Mouse (Mus musculus) heart, embryonic 10.5 days (tissue): ENCODE measurements around the gene 4930447C04Rik. TPM values are rescaled to one million over a fixed set of nuclear protein-coding genes. Genes with fewer than 3 reads are reported as not detected.

Source experiments
- DNase-seq: peaks from one replicate; pipeline ENCODE4 v3.0.0-alpha.2; 2017; ENCODE audit warnings: low spot score
- H3K27ac ChIP-seq: fragments of 300-500 bp; sonication (generic); 2 replicates; pipeline ENCODE4 v1.5.1; 2016; ENCODE audit warnings: mild to moderate bottlenecking
- H3K27me3 ChIP-seq: fragments of 300-500 bp; sonication (generic); 2 replicates; pipeline ENCODE4 v1.6.1; 2016; ENCODE audit warnings: mild to moderate bottlenecking; ENCODE audit not compliant: poor library complexity, insufficient read depth, severe bottlenecking
- H3K36me3 ChIP-seq: fragments of 300-500 bp; sonication (generic); 2 replicates; pipeline ENCODE4 v1.6.1; 2016; ENCODE audit warnings: mild to moderate bottlenecking, moderate library complexity
- H3K4me1 ChIP-seq: fragments of 300-500 bp; sonication (generic); 2 replicates; pipeline ENCODE4 v1.6.1; 2016; ENCODE audit warnings: mild to moderate bottlenecking
- H3K4me3 ChIP-seq: fragments of 300-500 bp; sonication (generic); 2 replicates; pipeline ENCODE4 v1.5.1; 2016; ENCODE audit warnings: mild to moderate bottlenecking, moderate library complexity
- H3K9me3 ChIP-seq: fragments of 300-500 bp; sonication (generic); 2 replicates; pipeline ENCODE4 v1.6.1; 2016; ENCODE audit warnings: mild to moderate bottlenecking, moderate library complexity
- WGBS: fragments of 180-500 bp; shearing (Covaris S2); methylation state at CpG from one replicate; pipeline ENCODE4 v1.1.7; 2016; 5-methylcytosine and 5-hydroxymethylcytosine counted together
- polyA plus RNA-seq: library from polyadenylated mRNA; unstranded; fragments of >200 nt; fragmentation: Nextera tagmentation; extraction: Ambion mirVana; gene quantifications from 2 replicates; pipeline ENCODE4 v1.2.1, GENCODE M21; 2016

4930447C04Rik gene
- polyA plus RNA-seq, 1 experiment from 2014 or later = 4.8 TPM

GRCm38 (mm10) chr12:72845946-72846345 lies 94.6 kb downstream of the 4930447C04Rik start:
- DNase-seq = no peak
- 44% methylated on average over 10 of the region's 10 CpGs for WGBS
- Histone ChIP-seq H3K27me3 (peaks cover 59% of the 10 kb centered on the region), H3K36me3 (no peaks in the 10 kb centered on the region), H3K27ac (no peak overlapping the region), H3K4me1 (peaks cover 7% of the 10 kb centered on the region; the same call in 1 of the 2 replicates), H3K4me3 (no peak overlapping the region), H3K9me3 (no peaks in the 10 kb centered on the region)

DNA sequence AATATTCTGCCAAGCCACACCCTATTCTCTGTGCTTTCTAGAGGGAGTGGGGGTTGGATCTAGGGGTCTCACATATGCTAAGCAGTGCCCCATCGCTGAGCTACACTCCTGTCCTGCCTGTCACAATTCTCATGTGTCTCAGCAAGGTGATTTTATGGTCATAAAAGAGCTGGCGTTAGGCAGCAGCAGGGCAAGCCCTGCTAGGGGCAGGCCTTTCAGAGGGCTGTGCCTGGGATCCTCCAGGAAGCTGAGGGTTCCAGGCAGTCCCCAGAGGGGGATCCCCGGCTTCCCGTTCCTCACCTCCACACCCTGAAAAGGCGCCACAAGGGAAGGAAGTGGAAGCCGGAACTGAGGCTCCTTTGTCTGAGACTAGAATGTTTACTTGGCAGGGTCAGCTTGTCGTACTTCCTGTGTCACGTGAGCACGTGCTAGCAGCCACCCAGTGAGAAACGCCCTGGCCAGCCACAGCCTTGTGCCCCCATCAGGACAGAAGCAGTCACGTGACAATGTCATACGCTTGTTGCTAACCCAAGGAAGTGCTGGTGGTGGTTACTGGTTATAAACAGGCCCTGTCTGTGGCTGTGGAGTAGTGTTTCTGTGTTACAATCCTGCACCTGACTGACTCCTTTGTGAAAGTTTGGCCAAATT lies 96.5 kb downstream of the 4930447C04Rik start:
- Histone ChIP-seq H3K27me3 (peaks cover 40% of the 10 kb centered on the region), H3K27ac (peak overlapping the region; percentile 85), H3K9me3 (no peaks in the 10 kb centered on the region), H3K36me3 (no peaks in the 10 kb centered on the region), H3K4me3 (peak overlapping the region; percentile 41), H3K4me1 (peaks cover 7% of the 10 kb centered on the region; the same call in 1 of the 2 replicates)
- DNase-seq = peak; percentile 91
- 30% methylated on average over 12 of the region's 12 CpGs for WGBS

- Histone ChIP-seq H3K27me3 (peaks cover 35% of the 10 kb centered on the region), H3K4me3 (peak overlapping the region; percentile 41; the same call in 1 of the 2 replicates), H3K36me3 (no peaks in the 10 kb centered on the region), H3K4me1 (peaks cover 7% of the 10 kb centered on the region; the same call in 1 of the 2 replicates), H3K27ac (peak overlapping the region; percentile 85), H3K9me3 (no peaks in the 10 kb centered on the region)
- 83% methylated on average over 4 of the region's 4 CpGs for WGBS
- DNase-seq = no peak
Measured at GRCm38 (mm10) chr12:72843555-72843954, 97.0 kb downstream of the 4930447C04Rik start.

- H3K36me3 ChIP-seq = no peaks in the 10 kb centered on the region
- no peak overlapping the region for H3K4me3 ChIP-seq
- no peak for DNase-seq
- WGBS = 82% methylated on average over 4 of the region's 4 CpGs
- H3K27ac ChIP-seq = no peak overlapping the region
- peaks cover 31% of the 10 kb centered on the region for H3K27me3 ChIP-seq
- peaks cover 7% of the 10 kb centered on the region; the same call in 1 of the 2 replicates for H3K4me1 ChIP-seq
- no peaks in the 10 kb centered on the region for H3K9me3 ChIP-seq
Measured at GRCm38 (mm10) chr12:72843135-72843534, 97.4 kb downstream of the 4930447C04Rik start.

DNA sequence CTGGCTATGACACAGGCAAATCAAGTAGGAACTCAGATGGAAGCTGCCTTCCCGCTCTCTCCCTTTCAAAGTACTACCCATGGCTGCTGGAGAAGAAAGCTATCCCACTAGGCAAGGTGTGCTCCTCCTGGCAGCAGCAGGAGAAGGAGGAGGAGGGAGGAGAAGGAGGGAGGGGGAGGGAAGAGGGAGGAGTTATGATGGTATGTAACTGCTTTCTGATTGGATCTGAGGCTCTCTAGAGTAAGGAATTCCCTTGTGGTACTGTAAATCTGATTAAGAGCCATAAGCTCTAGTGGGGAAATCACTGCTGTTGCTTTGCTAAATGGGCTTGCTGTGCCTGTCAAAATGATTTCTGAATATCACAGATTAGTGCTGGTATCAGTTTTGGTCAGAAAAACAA lies 99.1 kb downstream of the 4930447C04Rik start:
- no peak overlapping the region for H3K4me3 ChIP-seq
- peaks cover 16% of the 10 kb centered on the region for H3K27me3 ChIP-seq
- no peak for DNase-seq
- no peaks in the 10 kb centered on the region for H3K36me3 ChIP-seq
- no peaks in the 10 kb centered on the region for H3K9me3 ChIP-seq
- peaks cover 7% of the 10 kb centered on the region; the same call in 1 of the 2 replicates for H3K4me1 ChIP-seq
- WGBS = 77% methylated on average over 1 of the region's 1 CpGs
- no peak overlapping the region for H3K27ac ChIP-seq

GRCm38 (mm10) chr12:72837302-72837701 lies 103.3 kb downstream of the 4930447C04Rik start:
- Histone ChIP-seq H3K9me3 (no peaks in the 10 kb centered on the region), H3K4me1 (no peaks in the 10 kb centered on the region), H3K36me3 (no peaks in the 10 kb centered on the region), H3K4me3 (no peak overlapping the region), H3K27ac (no peak overlapping the region), H3K27me3 (peaks cover 14% of the 10 kb centered on the region)
- 63% methylated on average over 4 of the region's 4 CpGs for WGBS
- DNase-seq = peak; percentile 70

DNA sequence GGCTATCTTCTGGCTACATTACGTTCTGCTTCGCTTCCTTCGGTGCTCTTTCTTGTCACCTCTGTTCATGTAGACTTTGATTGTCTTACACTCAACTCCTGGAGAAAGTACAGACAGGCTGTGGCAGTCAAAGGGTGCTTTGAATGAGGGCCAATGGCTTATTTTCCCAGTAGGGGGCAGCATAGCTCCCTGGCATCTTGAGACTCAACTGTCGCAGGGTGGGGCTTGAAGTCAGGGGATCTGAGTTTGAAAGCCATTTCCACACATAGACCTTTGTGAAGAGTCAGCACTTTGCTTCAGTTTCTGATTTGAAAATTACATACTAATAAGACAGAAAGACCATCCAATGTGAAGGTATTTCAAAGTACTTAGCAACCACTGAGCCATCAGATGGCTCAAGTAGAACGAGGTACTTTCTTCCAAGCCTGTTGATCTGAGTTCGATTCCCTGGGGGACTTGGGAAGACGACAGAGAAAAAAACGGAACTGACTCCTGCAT lies 105.0 kb downstream of the 4930447C04Rik start:
- peaks cover 7% of the 10 kb centered on the region for H3K4me1 ChIP-seq
- H3K4me3 ChIP-seq = no peak overlapping the region
- no peak overlapping the region for H3K27ac ChIP-seq
- H3K9me3 ChIP-seq = no peaks in the 10 kb centered on the region
- no peaks in the 10 kb centered on the region for H3K36me3 ChIP-seq
- no peak for DNase-seq
- WGBS = 69% methylated on average over 8 of the region's 8 CpGs
- H3K27me3 ChIP-seq = peaks cover 32% of the 10 kb centered on the region

DNA sequence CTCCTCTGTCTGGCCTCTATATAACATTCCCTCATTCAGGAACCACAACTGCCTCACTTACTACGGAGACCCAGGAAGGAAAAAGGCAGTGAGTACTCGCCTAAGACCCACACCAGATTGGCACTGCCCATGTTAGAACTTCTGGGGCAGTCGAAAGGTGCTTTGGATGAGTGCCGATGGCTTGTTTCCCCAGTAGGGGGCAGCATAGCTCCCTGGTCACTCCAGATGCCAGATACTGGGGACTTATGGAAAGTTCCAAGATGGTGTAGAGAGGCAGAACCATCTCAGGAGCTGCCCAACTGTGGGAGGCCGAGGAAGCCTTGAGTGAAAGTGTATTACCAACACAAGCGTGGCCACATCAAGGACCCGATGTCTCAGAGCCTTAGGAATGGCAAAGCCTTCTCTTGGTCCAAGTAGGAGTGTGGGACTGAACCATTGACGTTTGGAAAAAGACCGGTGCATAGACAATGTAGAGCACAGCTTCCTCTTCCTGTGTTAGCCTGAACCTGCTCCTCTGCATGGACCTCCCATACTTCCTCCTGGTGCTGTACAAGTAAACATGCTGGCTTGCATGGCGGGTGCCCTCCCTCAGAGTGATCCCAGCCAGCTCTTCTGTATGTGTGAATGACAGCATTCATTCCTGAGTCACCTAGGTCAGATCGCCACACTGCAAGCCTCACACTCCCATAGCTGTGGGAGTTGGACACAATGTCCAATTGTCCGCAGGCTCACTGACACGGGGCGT lies 105.6 kb downstream of the 4930447C04Rik start:
- Histone ChIP-seq H3K27me3 (peaks cover 38% of the 10 kb centered on the region), H3K27ac (no peak overlapping the region), H3K4me3 (no peak overlapping the region), H3K4me1 (peaks cover 7% of the 10 kb centered on the region), H3K9me3 (no peaks in the 10 kb centered on the region), H3K36me3 (no peaks in the 10 kb centered on the region)
- 70% methylated on average over 14 of the region's 14 CpGs for WGBS
- DNase-seq = no peak

DNA sequence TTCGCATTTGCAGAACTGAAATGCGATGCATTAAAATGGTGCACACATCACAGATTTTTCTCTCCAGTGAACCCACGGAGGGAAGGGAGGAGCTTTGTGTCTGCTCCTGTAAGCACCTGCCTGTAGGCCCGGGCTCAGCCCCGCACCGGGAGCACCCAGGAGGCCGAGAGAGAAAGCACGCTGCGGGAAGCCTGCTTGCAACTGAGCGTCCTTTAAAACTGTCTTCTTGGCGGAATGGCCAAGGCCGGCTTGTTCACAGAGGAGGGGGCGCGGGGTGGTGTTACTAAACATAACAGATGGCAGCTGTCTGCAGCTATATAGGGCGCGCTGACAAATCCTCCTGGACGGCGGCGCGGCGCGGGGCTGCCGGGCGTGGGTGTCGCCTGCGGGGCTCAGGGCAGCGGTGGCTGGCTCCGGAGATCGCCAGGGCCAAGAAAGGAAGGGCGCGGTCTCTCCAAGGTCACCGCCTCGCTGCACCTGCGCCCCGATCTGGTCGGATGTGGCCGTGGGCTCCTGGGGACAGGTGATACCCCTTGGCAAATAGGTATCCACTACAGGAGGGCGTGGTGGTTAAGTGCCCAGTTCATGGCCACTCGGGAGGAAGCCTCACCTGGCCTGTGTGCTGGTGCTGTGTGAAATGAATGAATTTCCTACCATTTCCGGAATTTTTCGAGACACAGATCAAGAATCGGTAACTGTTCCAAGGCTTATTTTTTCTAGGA lies 108.7 kb downstream of the 4930447C04Rik start:
- Histone ChIP-seq H3K36me3 (no peaks in the 10 kb centered on the region), H3K27me3 (peaks cover 47% of the 10 kb centered on the region), H3K9me3 (no peaks in the 10 kb centered on the region), H3K4me3 (peak overlapping the region; percentile 59), H3K4me1 (peaks cover 7% of the 10 kb centered on the region), H3K27ac (no peak overlapping the region)
- 8% methylated on average over 42 of the region's 42 CpGs for WGBS
- DNase-seq = no peak

Other genes starting within 250 kb of the 4930447C04Rik start
- 36.0 and 49.3 TPM in 2 replicates for gene Ppm1a, start 183.3 kb downstream of the 4930447C04Rik start, polyA plus RNA-seq
- not detected in 2 replicates for gene Six6, start 882 bp downstream of the 4930447C04Rik start, polyA plus RNA-seq
- gene Six1, start 113.1 kb upstream of the 4930447C04Rik start, polyA plus RNA-seq = 2.5 and 5.4 TPM in 2 replicates
- 3.4 and 5.8 TPM in 2 replicates for gene Six4, start 172.7 kb upstream of the 4930447C04Rik start, polyA plus RNA-seq
- 26.8 and 32.7 TPM in 2 replicates for gene Mnat1, start 182.9 kb upstream of the 4930447C04Rik start, polyA plus RNA-seq